Mouse (Mus musculus) lung, adult 10 weeks (tissue): ENCODE data around the gene Steap2. TPM values are rescaled to one million over a fixed set of nuclear protein-coding genes. Genes with fewer than 3 reads are reported as not detected.

Experiments used
- polyA plus RNA-seq: library from polyadenylated mRNA; stranded (reverse); fragments of 350-450 nt; fragmentation: Illumina TruSeq; extraction: RNeasy Lipid Tissue Mini Kit (QIAGEN cat#74804); gene quantifications from one replicate; pipeline ENCODE4 v1.2.3, GENCODE M21; 2014; ENCODE audit warnings: low read depth, low replicate concordance; ENCODE audit not compliant: insufficient read depth

The Steap2 gene
- polyA plus RNA-seq = 3.5 TPM

GRCm38 (mm10) chr5:5693956-5694653 lies at the start of gene Steap2:
Steap2 (minus strand) TSS chr5:5694578.

DNA sequence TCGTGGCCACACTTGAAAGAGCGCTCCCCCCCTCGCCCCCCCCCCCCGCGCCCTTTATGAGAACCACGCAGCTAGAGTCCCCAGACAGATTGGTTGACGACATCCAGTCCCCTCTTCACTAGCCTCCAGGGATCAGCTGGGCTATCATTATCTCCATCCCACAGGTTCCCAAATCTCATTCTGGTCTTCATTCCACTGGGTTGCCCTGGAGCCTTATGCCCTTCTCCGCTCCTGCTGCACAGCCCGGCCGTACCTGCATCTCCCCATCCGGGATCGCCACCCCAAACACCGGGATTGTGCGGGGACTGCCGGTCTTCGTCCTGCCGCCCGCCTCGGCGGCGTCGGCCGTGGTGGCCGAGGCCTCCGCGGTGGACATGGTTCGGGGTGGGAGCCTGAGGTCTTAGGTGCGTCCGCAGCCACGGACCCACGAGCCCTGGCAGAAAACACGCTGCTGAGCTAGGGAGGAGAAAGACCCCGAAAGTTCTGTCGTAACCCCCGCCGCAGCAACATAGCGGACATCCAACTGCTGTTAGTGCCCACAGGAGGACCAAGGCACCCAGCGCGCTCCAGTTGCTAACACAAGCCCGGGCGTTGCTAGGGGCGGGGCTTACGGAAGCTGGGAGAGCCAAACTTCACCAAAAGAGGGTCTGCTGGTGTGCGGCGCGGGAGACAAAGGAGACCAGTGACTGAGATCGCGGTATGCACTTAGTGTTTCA lies 30.6 kb downstream of the Steap2 start, which contains the start of gene Cfap69:
Cfap69 (minus strand) TSS at position 585 of the 716 bp plus-strand sequence.

Other genes starting within 250 kb of the Steap2 start
- gene 1700015F17Rik, start 215.4 kb downstream of the Steap2 start, polyA plus RNA-seq = not detected
- 10.4 TPM for gene Cldn12, start 179.6 kb downstream of the Steap2 start, polyA plus RNA-seq
- 8.0 TPM for gene Gtpbp10, start 135.0 kb downstream of the Steap2 start, polyA plus RNA-seq
- gene Gm8773, start 120.8 kb downstream of the Steap2 start, polyA plus RNA-seq = not detected
- gene Cfap69, start 30.3 kb downstream of the Steap2 start, polyA plus RNA-seq = 9.1 TPM
- 2.3 TPM for gene Steap1, start 54.7 kb upstream of the Steap2 start, polyA plus RNA-seq